ENCODE assay signal across 8 mouse cellular contexts in the genomic region with DNA sequence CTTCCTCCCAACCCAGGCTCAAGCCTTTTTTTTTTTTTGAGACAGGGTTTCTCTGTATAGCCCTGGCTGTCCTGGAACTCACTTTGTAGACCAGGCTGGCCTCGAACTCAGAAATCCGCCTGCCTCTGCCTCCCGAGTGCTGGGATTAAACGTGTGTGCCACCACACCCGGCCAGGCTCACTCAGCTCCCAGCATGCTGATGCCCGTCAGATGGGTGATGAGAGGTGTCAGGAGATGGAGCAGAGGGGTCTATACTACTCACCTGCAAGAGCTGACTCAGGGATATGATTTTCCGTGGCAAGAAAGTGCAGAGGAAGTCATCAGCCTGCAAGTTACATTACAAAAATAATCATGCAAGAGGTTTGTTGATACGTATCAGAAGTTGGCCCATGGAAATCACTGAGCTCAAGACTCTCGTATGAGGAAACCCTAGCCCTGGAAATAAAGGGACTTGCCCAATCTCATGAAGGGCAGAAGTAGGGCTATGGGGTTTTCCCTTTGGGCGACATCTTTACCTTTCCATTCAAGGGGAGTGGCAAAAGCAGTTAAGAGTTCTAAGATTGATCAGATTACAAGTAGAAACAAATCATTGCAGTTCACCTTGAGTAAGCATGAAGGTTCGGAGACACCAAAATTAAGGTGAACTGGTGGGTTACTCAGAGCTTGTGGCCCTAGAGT. TPM values are rescaled to one million over a fixed set of nuclear protein-coding genes. Genes with fewer than 3 reads are reported as not detected.
DNase-seq lines count a peak whose midpoint lies in the region; ATAC-seq and TF ChIP-seq lines count a peak whose summit lies in the region.

No protein-coding gene starts in this region.

- peak overlapping the region; percentile 82; the same call in 1 of the 2 replicates for H3K27ac ChIP-seq in layer of hippocampus, adult 2 months
- H3K27ac ChIP-seq in bone marrow macrophage, adult 2 months (ENCODE audit: insufficient read depth, low read depth, low read length) = peak overlapping the region; percentile 62
- no peak overlapping the region for H3K27ac ChIP-seq in neural tube, embryonic 12.5 days

- no peaks in the 10 kb centered on the region for H3K9me3 ChIP-seq in neural tube, embryonic 12.5 days

- H3K27me3 ChIP-seq in neural tube, embryonic 12.5 days (replicated peaks) = no peaks in the 10 kb centered on the region

- TF ChIP-seq POLR2A in bone marrow macrophage, adult 2 months (IDR thresholded peaks at IDR 0.05; ENCODE audit: borderline replicate concordance, low read depth, low read length) = no peak

- H3K4me1 ChIP-seq in bone marrow macrophage, adult 2 months (ENCODE audit: control insufficient read depth, insufficient read depth, low read length) = peaks cover 13% of the 10 kb centered on the region
- peaks cover 32% of the 10 kb centered on the region for H3K4me1 ChIP-seq in neural tube, embryonic 12.5 days

- H3K36me3 ChIP-seq in neural tube, embryonic 12.5 days = peaks cover 26% of the 10 kb centered on the region

- no peak for DNase-seq in layer of hippocampus, adult 2 months (ENCODE audit: low spot score in 2 of 2)
- no peak for DNase-seq in layer of hippocampus, adult 11-12 months (ENCODE audit: low spot score)
- peak; percentile 92 for DNase-seq in induced T-regulatory cell, adult 2 months (ENCODE audit: low read depth)
- DNase-seq in right cerebral cortex, postnatal 4 days = no peak
- no peak for DNase-seq in layer of hippocampus, postnatal 14 days (ENCODE audit: low spot score in 2 of 2)

- no peak for TF ChIP-seq CTCF in layer of hippocampus, adult 2 months (conservative IDR thresholded peaks at IDR 0.05)
- no peak for TF ChIP-seq CTCF in bone marrow macrophage, adult 2 months (IDR thresholded peaks at IDR 0.05; ENCODE audit: low read depth, low read length)

- peak overlapping the region; percentile 96 for H3K4me3 ChIP-seq in layer of hippocampus, adult 2 months
- peak overlapping the region; percentile 76 for H3K4me3 ChIP-seq in bone marrow macrophage, adult 2 months (ENCODE audit: insufficient read depth, low read length)
- H3K4me3 ChIP-seq in neural tube, embryonic 12.5 days = peak overlapping the region; percentile 87

- 87% methylated on average over 11 of the region's 11 CpGs for WGBS in neural tube, embryonic 12.5 days

- H3K9ac ChIP-seq in neural tube, embryonic 12.5 days = peak overlapping the region; percentile 86

- H3K4me2 ChIP-seq in neural tube, embryonic 12.5 days (replicated peaks) = peak overlapping the region; percentile 98

- ATAC-seq in neural tube, embryonic 12.5 days (ENCODE audit: low FRiP score, low read depth) = no peak
- no peak; the same call in 1 of the 2 replicates for ATAC-seq in granulocyte monocyte progenitor cell, adult 5-6 weeks (replicated peaks; ENCODE audit: poor library complexity, severe bottlenecking)

RNA-seq across cellular contexts. Expression of a gene that starts 1.0 kb away (rescaled TPM):
- total RNA-seq in layer of hippocampus, adult 2 months (2021) = 10 to 100 TPM; 45.2 to 60.4 TPM
- polyA plus RNA-seq in bone marrow macrophage, adult 2 months (2012; ENCODE audit: insufficient read depth, insufficient read length, missing spikeins) = 219 and 291 TPM in 2 replicates
- polyA plus RNA-seq in neural tube, embryonic 12.5 days (2016; fragmentation: Nextera tagmentation; extraction: Ambion mirVana) = 212 and 223 TPM in 2 replicates
- total RNA-seq in layer of hippocampus, postnatal 14 days (2021) = 10 to 100 TPM; 48.3 to 51.6 TPM
- 330 and 352 TPM in 2 replicates for total RNA-seq in granulocyte monocyte progenitor cell, adult 5-6 weeks (2014; fragmentation: Nextera tagmentation)
- 225 and 247 TPM in 2 replicates for total RNA-seq in granulocyte monocyte progenitor cell, adult 5-6 weeks (2017)

RNA-seq across cellular contexts. Expression of a gene that starts 1.6 kb away (rescaled TPM):
- total RNA-seq in layer of hippocampus, adult 2 months (2021) = 10 to 100 TPM; 46.3 to 47.0 TPM
- 38.5 and 45.6 TPM in 2 replicates for polyA plus RNA-seq in bone marrow macrophage, adult 2 months (2012; ENCODE audit: insufficient read depth, insufficient read length, missing spikeins)
- polyA plus RNA-seq in neural tube, embryonic 12.5 days (2016; fragmentation: Nextera tagmentation; extraction: Ambion mirVana) = 17.8 and 21.0 TPM in 2 replicates
- total RNA-seq in layer of hippocampus, postnatal 14 days (2021) = 10 to 100 TPM; 34.6 to 37.0 TPM
- 20.1 and 21.9 TPM in 2 replicates for total RNA-seq in granulocyte monocyte progenitor cell, adult 5-6 weeks (2014; fragmentation: Nextera tagmentation)
- 9.1 and 19.8 TPM in 2 replicates for total RNA-seq in granulocyte monocyte progenitor cell, adult 5-6 weeks (2017)

RNA-seq across cellular contexts. Expression of a gene that starts 4.8 kb away (rescaled TPM):
- total RNA-seq in layer of hippocampus, adult 2 months (2021) = 10 to 100 TPM; 43.5 to 49.7 TPM
- 19.3 and 21.9 TPM in 2 replicates for polyA plus RNA-seq in bone marrow macrophage, adult 2 months (2012; ENCODE audit: insufficient read depth, insufficient read length, missing spikeins)
- 8.9 and 12.7 TPM in 2 replicates for polyA plus RNA-seq in neural tube, embryonic 12.5 days (2016; fragmentation: Nextera tagmentation; extraction: Ambion mirVana)
- total RNA-seq in layer of hippocampus, postnatal 14 days (2021) = 10 to 100 TPM; 39.0 to 42.3 TPM
- 0.85 TPM in 1 of 2 replicates, not detected in the other for total RNA-seq in granulocyte monocyte progenitor cell, adult 5-6 weeks (2014; fragmentation: Nextera tagmentation)
- total RNA-seq in granulocyte monocyte progenitor cell, adult 5-6 weeks (2017) = 2.1 and 5.1 TPM in 2 replicates

RNA-seq across cellular contexts. Expression of a gene that starts 12.0 kb away (rescaled TPM):
- 10 to 100 TPM; 55.5 to 61.2 TPM for total RNA-seq in layer of hippocampus, adult 2 months (2021)
- polyA plus RNA-seq in bone marrow macrophage, adult 2 months (2012; ENCODE audit: insufficient read depth, insufficient read length, missing spikeins) = 382 and 397 TPM in 2 replicates
- 120 and 128 TPM in 2 replicates for polyA plus RNA-seq in neural tube, embryonic 12.5 days (2016; fragmentation: Nextera tagmentation; extraction: Ambion mirVana)
- total RNA-seq in layer of hippocampus, postnatal 14 days (2021) = 10 to 100 TPM; 59.8 to 64.3 TPM
- 534 and 592 TPM in 2 replicates for total RNA-seq in granulocyte monocyte progenitor cell, adult 5-6 weeks (2014; fragmentation: Nextera tagmentation)
- 280 and 325 TPM in 2 replicates for total RNA-seq in granulocyte monocyte progenitor cell, adult 5-6 weeks (2017)

RNA-seq across cellular contexts. Expression of a gene that starts 13.5 kb away (rescaled TPM):
- total RNA-seq in layer of hippocampus, adult 2 months (2021) = 10 to 100 TPM; 11.6 to 12.1 TPM
- 74.7 and 77.7 TPM in 2 replicates for polyA plus RNA-seq in bone marrow macrophage, adult 2 months (2012; ENCODE audit: insufficient read depth, insufficient read length, missing spikeins)
- 8.8 and 9.0 TPM in 2 replicates for polyA plus RNA-seq in neural tube, embryonic 12.5 days (2016; fragmentation: Nextera tagmentation; extraction: Ambion mirVana)
- 1 to 10 TPM; 8.2 to 8.5 TPM for total RNA-seq in layer of hippocampus, postnatal 14 days (2021)
- total RNA-seq in granulocyte monocyte progenitor cell, adult 5-6 weeks (2014; fragmentation: Nextera tagmentation) = 23.4 and 31.2 TPM in 2 replicates
- 21.9 and 27.4 TPM in 2 replicates for total RNA-seq in granulocyte monocyte progenitor cell, adult 5-6 weeks (2017)

Comparison
In these comparisons a context has a peak if more than half of its experiments do, and no peak if none do; other contexts are left out.
1. RNA of a gene that starts 4.8 kb away (total RNA-seq): 43.5 to 49.7 TPM in layer of hippocampus, adult 2 months and 39.0 to 42.3 TPM in layer of hippocampus, postnatal 14 days; 0.85 to 5.1 TPM in granulocyte monocyte progenitor cell, adult 5-6 weeks; every median in the first group is over 4 times any median in the second.
2. Peak in every context shown above with its lines, with median percentiles within 50 percentile points of each other: H3K4me3 ChIP-seq.